Mouse (Mus musculus) thymus, postnatal 14 days (tissue): ENCODE results near the gene Tprn.
A peak's percentile ranks its signal among the peaks of the same experiment; 100 is the strongest.

Source experiments
- DNase-seq: peaks from one replicate; pipeline ENCODE4 v3.0.0; 2021

Gene Tprn

GRCm38 (mm10) chr2:25262291-25262767 lies at the start of gene Tprn:
Gene Tprn (plus strand): TSS chr2:25262618.
- DNase-seq = peak; percentile 97

GRCm38 (mm10) chr2:25213266-25213865 lies 49.1 kb upstream of the Tprn start:
- DNase-seq = no peak

GRCm38 (mm10) chr2:25214444-25214843 lies 48.0 kb upstream of the Tprn start, which contains the start of gene Stpg3:
Gene Stpg3 (minus strand): TSS chr2:25214637.
- DNase-seq = no peak

- DNase-seq = no peak
Observed at GRCm38 (mm10) chr2:25217666-25218065, 44.8 kb upstream of the Tprn start.

GRCm38 (mm10) chr2:25218445-25218844 lies 44.0 kb upstream of the Tprn start, which contains the start of gene Fam166a:
Gene Fam166a (plus strand): TSS chr2:25218745.
- no peak for DNase-seq

GRCm38 (mm10) chr2:25221331-25221772 lies 41.1 kb upstream of the Tprn start:
- DNase-seq = no peak

GRCm38 (mm10) chr2:25223681-25224491 lies 38.5 kb upstream of the Tprn start:
- DNase-seq = peak; percentile 87

- no peak for DNase-seq
Observed at GRCm38 (mm10) chr2:25224492-25224765, 38.0 kb upstream of the Tprn start, which contains the start of gene Tubb4b. Gene Tubb4b (minus strand): TSS chr2:25224702.

GRCm38 (mm10) chr2:25224766-25225752 lies 37.4 kb upstream of the Tprn start:
- peak; percentile 98 for DNase-seq

GRCm38 (mm10) chr2:25225811-25226379 lies 36.5 kb upstream of the Tprn start:
- DNase-seq = no peak

- DNase-seq = no peak
Observed at GRCm38 (mm10) chr2:25226864-25227263, 35.6 kb upstream of the Tprn start.

- DNase-seq = no peak
Observed at GRCm38 (mm10) chr2:25227406-25227805, 35.0 kb upstream of the Tprn start.

GRCm38 (mm10) chr2:25228431-25228889 lies 34.0 kb upstream of the Tprn start:
- peak; percentile 91 for DNase-seq

GRCm38 (mm10) chr2:25228995-25229530 lies 33.4 kb upstream of the Tprn start:
- DNase-seq = no peak

GRCm38 (mm10) chr2:25229582-25229981 lies 32.8 kb upstream of the Tprn start:
- DNase-seq = no peak

- no peak for DNase-seq
Observed at GRCm38 (mm10) chr2:25230581-25230980, 31.8 kb upstream of the Tprn start.

- no peak for DNase-seq
Observed at GRCm38 (mm10) chr2:25231038-25231437, 31.4 kb upstream of the Tprn start.

GRCm38 (mm10) chr2:25233421-25233820 lies 29.0 kb upstream of the Tprn start:
- DNase-seq = no peak

- no peak for DNase-seq
Observed at GRCm38 (mm10) chr2:25234050-25234449, 28.4 kb upstream of the Tprn start, which contains the start of gene Slc34a3. Gene Slc34a3 (minus strand): TSS chr2:25234364.

GRCm38 (mm10) chr2:25234551-25235220 lies 27.7 kb upstream of the Tprn start:
- no peak for DNase-seq

GRCm38 (mm10) chr2:25236614-25237013 lies 25.8 kb upstream of the Tprn start, which contains the start of gene Rnf224:
Gene Rnf224 (minus strand): TSS chr2:25236787.
- DNase-seq = no peak
